Mouse (Mus musculus) MEL (cell line): ENCODE results near the gene Dscam. TPM values are rescaled to one million over a fixed set of nuclear protein-coding genes. Genes with fewer than 3 reads are reported as not detected.

ENCODE experiments used
- DNase-seq: peaks from one replicate; pipeline ENCODE4 v3.0.0; 2011; ENCODE audit warnings: low read depth, low spot score
- H3K27ac ChIP-seq: 2 replicates; pipeline ENCODE4 v1.5.1; 2012; ENCODE audit warnings: low read depth, mild to moderate bottlenecking, control low read depth, low read length, moderate library complexity; ENCODE audit not compliant: control insufficient read depth
- H3K27me3 ChIP-seq, 2 experiments: fragments of 150-350 bp in 1 of 2; sonication (generic) in 1 of 2; 2 replicates each; pipeline ENCODE4 v1.6.1; 2012; ENCODE audit warnings: low read length in 2 of 2, mild to moderate bottlenecking in 2 of 2, improper control_type of control experiment in 1 of 2, moderate library complexity in 1 of 2; ENCODE audit not compliant: insufficient read depth in 2 of 2, control insufficient read depth in 1 of 2
- H3K36me3 ChIP-seq, 2 experiments: 2 replicates each; pipeline ENCODE4 v1.6.1; 2012 to 2014; ENCODE audit warnings: low read length in 2 of 2, improper control_type of control experiment in 1 of 2, inconsistent platforms in 1 of 2, mild to moderate bottlenecking in 1 of 2; ENCODE audit not compliant: insufficient read depth in 2 of 2, control insufficient read depth in 1 of 2
- H3K4me1 ChIP-seq, 2 experiments: fragments of 150-350 bp in 1 of 2; sonication (generic) in 1 of 2; 2 replicates each; pipeline ENCODE4 v1.6.1; 2012; ENCODE audit warnings: low read length in 2 of 2, improper control_type of control experiment in 1 of 2, mild to moderate bottlenecking in 1 of 2; ENCODE audit not compliant: insufficient read depth in 2 of 2, control insufficient read depth in 1 of 2
- H3K4me3 ChIP-seq, 2 experiments: fragments of 150-350 bp in 1 of 2; sonication (generic) in 1 of 2; 2 replicates each; pipeline ENCODE4 v1.5.1; 2012; ENCODE audit warnings: low read depth in 2 of 2, low read length in 2 of 2, mild to moderate bottlenecking in 2 of 2, moderate library complexity in 2 of 2, control low read depth in 1 of 2, improper control_type of control experiment in 1 of 2; ENCODE audit not compliant: control insufficient read depth in 1 of 2, insufficient read depth in 1 of 2
- H3K79me2 ChIP-seq: 2 replicates; pipeline ENCODE4 v1.6.1; 2012; ENCODE audit warnings: mild to moderate bottlenecking, low read length, moderate library complexity; ENCODE audit not compliant: control insufficient read depth, poor library complexity, insufficient read depth
- H3K9ac ChIP-seq: 2 replicates; pipeline ENCODE4 v1.6.1; 2012; ENCODE audit warnings: low read depth, mild to moderate bottlenecking, control low read depth, low read length, moderate library complexity; ENCODE audit not compliant: control insufficient read depth, poor library complexity, severe bottlenecking
- H3K9me3 ChIP-seq: fragments of 150-350 bp; sonication (generic); replicated peaks from 2 replicates; pipeline ENCODE4 v1.6.1; 2012; ENCODE audit warnings: mild to moderate bottlenecking, low read length, improper control_type of control experiment, moderate library complexity; ENCODE audit not compliant: insufficient read depth
- BHLHE40 ChIP-seq: IDR thresholded peaks from 2 replicates; pipeline ENCODE4 v1.6.1; 2012; ENCODE audit warnings: low read depth, mild to moderate bottlenecking, inconsistent platforms, low read length, improper control_type of control experiment, borderline replicate concordance
- CHD1 ChIP-seq: IDR thresholded peaks from 2 replicates; pipeline ENCODE4 v1.6.1; 2012; ENCODE audit warnings: low read depth, mild to moderate bottlenecking, inconsistent platforms, low read length, improper control_type of control experiment
- CHD2 ChIP-seq: IDR thresholded peaks from 2 replicates; pipeline ENCODE4 v1.6.1; 2011; ENCODE audit warnings: low read length, improper control_type of control experiment
- E2F4 ChIP-seq: IDR thresholded peaks from 2 replicates; pipeline ENCODE4 v1.6.1; 2011; ENCODE audit warnings: low read depth, low read length, improper control_type of control experiment, borderline replicate concordance
- ELF1 ChIP-seq: IDR thresholded peaks from 2 replicates; pipeline ENCODE4 v1.6.1; 2014; ENCODE audit warnings: low read depth, mild to moderate bottlenecking, inconsistent platforms, low read length, improper control_type of control experiment, moderate library complexity
- EP300 ChIP-seq, 2 experiments: IDR thresholded peaks; 2 replicates each; pipeline ENCODE4 v1.6.1; 2011; ENCODE audit warnings: improper control_type of control experiment in 2 of 2, low read length in 2 of 2, low read depth in 1 of 2, mild to moderate bottlenecking in 1 of 2
- GABPA ChIP-seq: IDR thresholded peaks from 2 replicates; pipeline ENCODE4 v1.6.1; 2012; ENCODE audit warnings: low read depth, mild to moderate bottlenecking, inconsistent platforms, low read length, improper control_type of control experiment, moderate library complexity
- GATA1 ChIP-seq: IDR thresholded peaks from 2 replicates; pipeline ENCODE4 v1.6.1; 2011; ENCODE audit warnings: low read depth, low read length, improper control_type of control experiment
- JUND ChIP-seq: IDR thresholded peaks from 2 replicates; pipeline ENCODE4 v1.6.1; 2011; ENCODE audit warnings: low read depth, mild to moderate bottlenecking, improper control_type of control experiment, low read length
- MAFK ChIP-seq: IDR thresholded peaks from 2 replicates; pipeline ENCODE4 v1.6.1; 2011; ENCODE audit warnings: low read depth, mild to moderate bottlenecking, low read length, improper control_type of control experiment, borderline replicate concordance
- MAX ChIP-seq: IDR thresholded peaks from 2 replicates; pipeline ENCODE4 v1.6.1; 2011; ENCODE audit warnings: low read length, improper control_type of control experiment
- MAZ ChIP-seq: IDR thresholded peaks from 2 replicates; pipeline ENCODE4 v1.6.1; 2012; ENCODE audit warnings: low read depth, mild to moderate bottlenecking, inconsistent platforms, low read length, improper control_type of control experiment
- MEF2A ChIP-seq: IDR thresholded peaks from 2 replicates; pipeline ENCODE4 v1.6.1; 2014; ENCODE audit warnings: low read depth, mild to moderate bottlenecking, inconsistent platforms, low read length, improper control_type of control experiment; ENCODE audit not compliant: poor library complexity, insufficient replicate concordance, severe bottlenecking; ENCODE audit errors: extremely low read depth
- MXI1 ChIP-seq: IDR thresholded peaks from 2 replicates; pipeline ENCODE4 v1.6.1; 2011; ENCODE audit warnings: mild to moderate bottlenecking, low read depth, low read length, improper control_type of control experiment
- MYC ChIP-seq: IDR thresholded peaks from 2 replicates; pipeline ENCODE4 v1.6.1; 2011; ENCODE audit warnings: low read depth, mild to moderate bottlenecking, low read length, improper control_type of control experiment, moderate library complexity
- NELFE ChIP-seq: IDR thresholded peaks from 2 replicates; pipeline ENCODE4 v1.6.1; 2011; ENCODE audit warnings: low read depth, low read length, improper control_type of control experiment
- NRF1 ChIP-seq: IDR thresholded peaks from 2 replicates; pipeline ENCODE4 v1.6.1; 2014; ENCODE audit warnings: low read depth, mild to moderate bottlenecking, inconsistent platforms, low read length, improper control_type of control experiment, moderate library complexity; ENCODE audit not compliant: poor library complexity, insufficient read depth, severe bottlenecking
- POLR2A ChIP-seq, 2 experiments: IDR thresholded peaks; 2 replicates each; pipeline ENCODE4 v1.6.1; 2011 to 2012; ENCODE audit warnings: low read length in 2 of 2, mild to moderate bottlenecking in 2 of 2, control low read depth in 1 of 2, improper control_type of control experiment in 1 of 2, low read depth in 1 of 2, moderate library complexity in 1 of 2; ENCODE audit not compliant: control insufficient read depth in 1 of 2, insufficient read depth in 1 of 2, poor library complexity in 1 of 2
- POLR2AphosphoS2 ChIP-seq: IDR thresholded peaks from 2 replicates; pipeline ENCODE4 v1.6.1; 2011; ENCODE audit warnings: low read length, improper control_type of control experiment
- POLR2AphosphoS5 ChIP-seq: IDR thresholded peaks from 2 replicates; pipeline ENCODE4 v1.6.1; 2012; ENCODE audit warnings: low read depth, borderline replicate concordance, mild to moderate bottlenecking, inconsistent platforms, low read length, moderate library complexity, mixed read lengths
- RAD21 ChIP-seq: IDR thresholded peaks from 2 replicates; pipeline ENCODE4 v1.6.1; 2011; ENCODE audit warnings: mild to moderate bottlenecking, low read depth, low read length, improper control_type of control experiment
- SIN3A ChIP-seq: IDR thresholded peaks from 2 replicates; pipeline ENCODE4 v1.6.1; 2012; ENCODE audit warnings: low read length, improper control_type of control experiment, inconsistent platforms
- SMC3 ChIP-seq: IDR thresholded peaks from 2 replicates; pipeline ENCODE4 v1.6.1; 2011; ENCODE audit warnings: low read depth, low read length, improper control_type of control experiment
- TBP ChIP-seq: IDR thresholded peaks from 2 replicates; pipeline ENCODE4 v1.8.0; 2011; ENCODE audit warnings: low read depth, low read length, improper control_type of control experiment
- UBTF ChIP-seq: IDR thresholded peaks from 2 replicates; pipeline ENCODE4 v1.6.1; 2012; ENCODE audit warnings: low read depth, mild to moderate bottlenecking, inconsistent platforms, low read length, improper control_type of control experiment, moderate library complexity, borderline replicate concordance; ENCODE audit not compliant: insufficient read depth
- USF2 ChIP-seq, 2 experiments: IDR thresholded peaks; 2 replicates each; pipeline ENCODE4 v1.6.1; 2011 to 2012; ENCODE audit warnings: improper control_type of control experiment in 2 of 2, low read length in 2 of 2, borderline replicate concordance in 1 of 2, inconsistent platforms in 1 of 2, low read depth in 1 of 2, mild to moderate bottlenecking in 1 of 2; ENCODE audit not compliant: insufficient read depth in 1 of 2
- ZC3H11A ChIP-seq: IDR thresholded peaks from 2 replicates; pipeline ENCODE4 v1.6.1; 2012; ENCODE audit warnings: low read depth, mild to moderate bottlenecking, inconsistent platforms, low read length, improper control_type of control experiment
- ZKSCAN1 ChIP-seq: IDR thresholded peaks from 2 replicates; pipeline ENCODE4 v1.6.1; 2012; ENCODE audit warnings: low read depth, mild to moderate bottlenecking, inconsistent platforms, low read length, improper control_type of control experiment, moderate library complexity
- ZMIZ1 ChIP-seq: IDR thresholded peaks from 2 replicates; pipeline ENCODE4 v1.6.1; 2012; ENCODE audit warnings: low read depth, mild to moderate bottlenecking, inconsistent platforms, low read length, improper control_type of control experiment, moderate library complexity
- ZNF384 ChIP-seq: IDR thresholded peaks from 2 replicates; pipeline ENCODE4 v1.6.1; 2012; ENCODE audit warnings: low read depth, mild to moderate bottlenecking, inconsistent platforms, low read length, improper control_type of control experiment
- polyA plus RNA-seq, 2 experiments: library from polyadenylated mRNA; stranded (reverse) in 1 of 2; unstranded in 1 of 2; fragments of >175 nt in 1 of 2; fragments of >200 nt in 1 of 2; gene quantifications; 2 replicates each; pipeline versions ENCODE4 v1.2.1 to v1.2.4; 2012; ENCODE audit warnings: low replicate concordance in 2 of 2, low read depth in 1 of 2; ENCODE audit not compliant: insufficient read length in 2 of 2, insufficient read depth in 1 of 2, missing spikeins in 1 of 2
- total RNA-seq: library from RNA; depleted of rRNA; stranded (reverse); fragments of 300-350 nt; gene quantifications from 2 replicates; pipeline ENCODE4 v1.2.3, GENCODE M21; 2012

The Dscam gene
- total and polyA plus RNA-seq, 3 experiments: not detected

- Histone ChIP-seq H3K79me2 (no peaks in the 10 kb centered on the region), H3K4me1 (no peaks in the 10 kb centered on the region), H3K27ac (no peak overlapping the region), H3K4me3 (no peak overlapping the region), H3K27me3 (no peaks in the 10 kb centered on the region), H3K9ac (no peak overlapping the region), H3K36me3 (no peaks in the 10 kb centered on the region), H3K9me3 (no peaks in the 10 kb centered on the region)
- TF ChIP-seq GATA1 (no peak), NRF1 (no peak), MYC (no peak), ZMIZ1 (no peak), CHD2 (no peak), MXI1 (no peak), SMC3 (no peak), RAD21 (no peak), TBP (no peak), MAX (no peak), MAZ (no peak), ZKSCAN1 (no peak), USF2 (IDR thresholded peaks at IDR 0.05; ENCODE audit: borderline replicate concordance in 1 of 2, insufficient read depth in 1 of 2, low read depth in 1 of 2, low read length in 2 of 2) (no peak), NELFE (no peak), ZC3H11A (no peak), ELF1 (no peak), ZNF384 (no peak), POLR2A (IDR thresholded peaks at IDR 0.05; ENCODE audit: control insufficient read depth in 1 of 2, insufficient read depth in 1 of 2, low read depth in 1 of 2, low read length in 2 of 2, poor library complexity in 1 of 2) (no peak)
- no peak for DNase-seq
Measured at GRCm38 (mm10) chr16:96761225-96761624, 409.3 kb downstream of the Dscam start.

- Histone ChIP-seq H3K9ac (no peak overlapping the region), H3K27ac (no peak overlapping the region)
- DNase-seq: no peak
Measured at GRCm38 (mm10) chr16:96759081-96759603, 411.4 kb downstream of the Dscam start.

More at GRCm38 (mm10) chr16:96759081-96759603, 411.4 kb downstream of the Dscam start:
- no peaks in the 10 kb centered on the region for H3K79me2 ChIP-seq
- H3K4me3 ChIP-seq: no peak overlapping the region
- no peaks in the 10 kb centered on the region for H3K36me3 ChIP-seq
- no peaks in the 10 kb centered on the region for H3K9me3 ChIP-seq
- TF ChIP-seq MEF2A: no peak
- TF ChIP-seq MAX: no peak
- TF ChIP-seq E2F4: no peak
- no peak for TF ChIP-seq ZKSCAN1
- TF ChIP-seq GABPA: no peak
- TF ChIP-seq POLR2A (IDR thresholded peaks at IDR 0.05; ENCODE audit: control insufficient read depth in 1 of 2, insufficient read depth in 1 of 2, low read depth in 1 of 2, low read length in 2 of 2, poor library complexity in 1 of 2): no peak
- no peak for TF ChIP-seq POLR2AphosphoS5
- TF ChIP-seq MAZ: no peak
- TF ChIP-seq MYC: no peak
- TF ChIP-seq JUND: no peak
- TF ChIP-seq ZNF384: no peak
- TF ChIP-seq BHLHE40: no peak
- no peak for TF ChIP-seq MAFK
- no peak for TF ChIP-seq EP300 (IDR thresholded peaks at IDR 0.05; ENCODE audit: low read depth in 1 of 2, low read length in 2 of 2)
- no peak for TF ChIP-seq POLR2AphosphoS2
- no peak for TF ChIP-seq CHD1
- no peak for TF ChIP-seq UBTF
- TF ChIP-seq ZC3H11A: no peak
- TF ChIP-seq SIN3A: no peak
- TF ChIP-seq SMC3: no peak
- no peaks in the 10 kb centered on the region for H3K27me3 ChIP-seq
- no peaks in the 10 kb centered on the region for H3K4me1 ChIP-seq
